Mouse (Mus musculus) WW6 (cell line): Measurements from ENCODE around the gene Vmn1r51.
"Not testable (repeated sequence)": the region's sequence is repeated elsewhere in the genome, so short reads cannot be mapped to it uniquely, and the experiment has no call there.

Source experiments
- DNase-seq: peaks from one replicate; pipeline ENCODE4 v3.0.0-alpha.2; 2013; ENCODE audit warnings: low read depth, low spot score

The Vmn1r51 gene

GRCm38 (mm10) chr6:90122296-90122695, at the start of gene Vmn1r51:
Vmn1r51 (plus strand) TSS chr6:90122596.
- not testable (repeated sequence) for DNase-seq

GRCm38 (mm10) chr6:90078406-90078805, 44.0 kb upstream of the Vmn1r51 start, which contains the start of gene Vmn1r49:
Vmn1r49 (minus strand) TSS chr6:90078506.
- no peak for DNase-seq

- no peak for DNase-seq
Observed at GRCm38 (mm10) chr6:90100566-90100965, 21.8 kb upstream of the Vmn1r51 start.

GRCm38 (mm10) chr6:90101130-90101529, 21.3 kb upstream of the Vmn1r51 start, which contains the start of gene Vmn1r50:
Vmn1r50 (plus strand) TSS chr6:90101430.
- DNase-seq, result no peak

- DNase-seq, result no peak
Observed at GRCm38 (mm10) chr6:90160139-90160538, 37.7 kb downstream of the Vmn1r51 start.

GRCm38 (mm10) chr6:90174508-90174907, 52.1 kb downstream of the Vmn1r51 start, which contains the start of gene Vmn1r52:
Vmn1r52 (plus strand) TSS chr6:90174808.
- no peak for DNase-seq
